Mouse (Mus musculus) embryo, embryonic 10 days (tissue): ENCODE measurements around the gene Nr4a3.

Experiments
- DNase-seq: peaks from one replicate; pipeline ENCODE4 v3.0.0-alpha.2; 2015; ENCODE audit warnings: low spot score

The Nr4a3 gene

GRCm38 (mm10) chr4:48050442-48050841 is 5.5 kb downstream of the Nr4a3 start:
- DNase-seq, result no peak

- DNase-seq, result no peak
Measured at GRCm38 (mm10) chr4:48051086-48051673, 6.2 kb downstream of the Nr4a3 start.

GRCm38 (mm10) chr4:48051674-48052121 is 6.7 kb downstream of the Nr4a3 start:
- DNase-seq, result peak; percentile 42

- DNase-seq, result no peak
Measured at GRCm38 (mm10) chr4:48061716-48062115, 16.8 kb downstream of the Nr4a3 start.

GRCm38 (mm10) chr4:48064311-48064710 is 19.4 kb downstream of the Nr4a3 start:
- DNase-seq, result no peak

GRCm38 (mm10) chr4:48066676-48067075 is 21.7 kb downstream of the Nr4a3 start:
- DNase-seq, result no peak

GRCm38 (mm10) chr4:48069111-48069510 is 24.2 kb downstream of the Nr4a3 start:
- no peak for DNase-seq

GRCm38 (mm10) chr4:48072006-48072405 is 27.1 kb downstream of the Nr4a3 start:
- no peak for DNase-seq

- no peak for DNase-seq
Measured at GRCm38 (mm10) chr4:48073325-48073724, 28.4 kb downstream of the Nr4a3 start.

- no peak for DNase-seq
Measured at GRCm38 (mm10) chr4:48074451-48075240, 29.7 kb downstream of the Nr4a3 start.

- DNase-seq, result no peak
Measured at GRCm38 (mm10) chr4:48076693-48077471, 31.9 kb downstream of the Nr4a3 start.

GRCm38 (mm10) chr4:48078213-48078612 is 33.3 kb downstream of the Nr4a3 start:
- DNase-seq, result peak; percentile 48

GRCm38 (mm10) chr4:48079285-48080039 is 34.5 kb downstream of the Nr4a3 start:
- DNase-seq, result no peak

- DNase-seq, result no peak
Measured at GRCm38 (mm10) chr4:48083452-48083851, 38.5 kb downstream of the Nr4a3 start.

GRCm38 (mm10) chr4:48086609-48087008 is 41.7 kb downstream of the Nr4a3 start:
- no peak for DNase-seq

- DNase-seq, result no peak
Measured at GRCm38 (mm10) chr4:48087497-48087896, 42.5 kb downstream of the Nr4a3 start.

- DNase-seq, result no peak
Measured at GRCm38 (mm10) chr4:48093221-48093620, 48.3 kb downstream of the Nr4a3 start.

GRCm38 (mm10) chr4:48100217-48100616 is 55.3 kb downstream of the Nr4a3 start:
- DNase-seq, result no peak

- no peak for DNase-seq
Measured at GRCm38 (mm10) chr4:48101981-48102380, 57.0 kb downstream of the Nr4a3 start.

GRCm38 (mm10) chr4:48105387-48105786 is 60.4 kb downstream of the Nr4a3 start:
- DNase-seq, result no peak

GRCm38 (mm10) chr4:48107086-48107485 is 62.1 kb downstream of the Nr4a3 start:
- DNase-seq, result no peak

- no peak for DNase-seq
Measured at GRCm38 (mm10) chr4:48108591-48108990, 63.6 kb downstream of the Nr4a3 start.
